Mouse (Mus musculus) frontal cortex, adult 2 months (tissue): Measurements from ENCODE around the gene Soga3. TPM values are rescaled to one million over a fixed set of nuclear protein-coding genes. Genes with fewer than 3 reads are reported as not detected.

ENCODE experiments used
- DNase-seq, 2 experiments: peaks; one replicate each; pipeline ENCODE4 v3.0.0; 2022; ENCODE audit warnings: low spot score in 1 of 2; ENCODE audit errors: extremely low spot score in 1 of 2
- polyA plus RNA-seq: library from polyadenylated mRNA; depleted of rRNA; stranded (reverse); fragments of >200 nt; gene quantifications from 2 replicates; pipeline ENCODE4 v1.2.3, GENCODE M21; 2012; rRNA removed

The Soga3 gene
- polyA plus RNA-seq, 1 experiment = 42.3 TPM

DNA sequence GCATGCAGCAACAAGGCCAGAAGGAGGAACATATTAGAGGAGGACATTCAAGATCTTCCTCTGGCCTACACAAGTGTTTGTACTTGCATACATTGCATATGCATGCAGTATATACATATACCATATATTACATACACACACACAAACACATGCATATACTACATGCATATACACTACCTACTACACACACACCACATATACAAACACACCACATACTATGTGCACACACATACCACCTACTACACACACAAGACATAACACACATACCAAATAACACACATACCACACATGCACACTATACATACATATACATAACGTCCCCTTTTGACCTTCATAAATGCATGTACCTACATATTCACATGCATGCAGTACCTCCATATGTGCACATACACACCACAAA lies 57.0 kb downstream of the Soga3 start:
- DNase-seq = no peak

DNA sequence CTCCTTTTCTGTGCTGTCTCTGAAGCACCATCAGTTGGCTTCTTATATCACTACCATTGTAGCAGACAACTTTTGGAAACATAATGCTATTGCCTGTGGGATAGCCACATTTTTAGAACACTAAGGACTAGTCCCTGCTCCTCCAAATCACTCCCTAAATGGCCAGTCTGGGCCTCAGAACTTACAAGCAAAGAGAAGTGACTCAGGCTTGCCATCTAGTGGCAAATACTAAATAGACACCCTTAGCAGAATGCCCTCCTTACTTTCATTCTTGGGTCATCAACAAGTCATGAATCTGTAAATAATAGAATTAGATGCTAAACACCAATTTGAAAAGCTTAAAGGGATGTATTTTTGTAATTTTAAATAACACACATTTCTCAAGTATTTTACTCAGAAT lies 63.1 kb downstream of the Soga3 start:
- peak in 1 of 2 experiments; percentile 79 for DNase-seq

DNA sequence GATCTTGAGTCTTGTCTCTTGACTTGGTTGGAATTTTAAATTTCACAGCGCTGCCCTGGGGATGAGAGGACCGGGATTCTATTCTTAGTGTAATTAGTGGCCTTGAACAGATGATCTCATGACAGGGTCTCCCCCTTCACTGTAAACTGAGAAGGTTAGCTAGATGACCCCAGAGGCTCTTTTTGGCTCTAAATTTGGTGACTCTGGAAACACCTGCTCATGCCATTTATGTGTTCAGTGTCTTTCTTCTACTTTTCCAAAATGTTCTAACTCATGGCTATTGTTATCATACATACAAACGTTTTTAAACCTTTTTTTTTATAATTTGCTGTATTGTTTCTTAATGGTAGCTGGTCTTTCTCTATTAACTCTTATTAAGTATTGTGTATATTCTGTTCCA lies 65.1 kb downstream of the Soga3 start:
- DNase-seq = no peak

DNA sequence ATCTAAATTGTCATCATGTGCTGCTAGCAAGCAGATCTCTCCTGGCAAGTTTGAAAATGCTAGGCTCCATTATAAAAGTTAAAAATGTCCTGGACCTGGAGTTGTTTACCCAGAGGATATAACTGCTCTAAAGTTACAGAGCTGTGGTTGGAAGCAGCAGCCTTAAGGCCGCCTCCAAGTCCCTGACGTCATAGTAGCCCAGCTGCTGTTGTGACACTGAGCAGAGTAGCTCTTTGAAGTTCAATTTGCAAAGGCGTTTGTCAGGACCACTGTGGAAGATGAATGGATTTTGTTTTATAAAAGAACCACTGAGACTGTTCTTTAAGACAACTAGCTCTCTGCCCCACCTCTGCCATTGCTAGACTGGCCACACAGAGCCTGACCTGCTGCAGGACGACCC lies 67.8 kb downstream of the Soga3 start, which contains the start of gene 9330159F19Rik:
TSS of gene 9330159F19Rik (plus strand) at position 154 of the 400 bp plus-strand sequence.
- DNase-seq = peak in 1 of 2 experiments; percentile 68

DNA sequence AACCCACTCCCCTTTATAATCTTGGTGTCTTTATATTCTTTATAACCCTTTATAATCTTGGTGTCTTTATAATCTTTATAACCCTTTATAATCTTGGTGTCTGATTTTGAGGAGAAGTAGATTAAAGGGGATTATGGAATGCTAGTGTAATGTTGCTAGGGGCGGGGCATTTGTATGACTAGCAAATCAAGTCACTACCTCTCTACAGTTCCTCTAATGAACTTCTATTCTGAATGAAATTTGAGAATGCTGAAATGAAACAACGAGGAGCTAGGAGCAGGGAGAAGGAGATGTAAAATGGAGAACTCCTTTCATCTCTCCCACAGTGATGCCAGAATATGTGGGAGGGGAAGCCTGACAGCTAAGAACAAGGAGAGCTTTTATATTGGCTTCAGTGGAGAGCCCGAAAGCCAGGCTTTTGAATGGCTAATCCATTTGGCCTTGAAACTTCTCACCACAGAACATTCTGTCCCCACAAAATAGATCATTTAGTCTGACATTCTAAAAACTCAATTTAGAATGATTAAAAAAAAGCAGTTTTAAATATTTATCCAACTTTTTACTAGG lies 70.0 kb downstream of the Soga3 start:
- DNase-seq = peak; percentile 58 to 72

DNA sequence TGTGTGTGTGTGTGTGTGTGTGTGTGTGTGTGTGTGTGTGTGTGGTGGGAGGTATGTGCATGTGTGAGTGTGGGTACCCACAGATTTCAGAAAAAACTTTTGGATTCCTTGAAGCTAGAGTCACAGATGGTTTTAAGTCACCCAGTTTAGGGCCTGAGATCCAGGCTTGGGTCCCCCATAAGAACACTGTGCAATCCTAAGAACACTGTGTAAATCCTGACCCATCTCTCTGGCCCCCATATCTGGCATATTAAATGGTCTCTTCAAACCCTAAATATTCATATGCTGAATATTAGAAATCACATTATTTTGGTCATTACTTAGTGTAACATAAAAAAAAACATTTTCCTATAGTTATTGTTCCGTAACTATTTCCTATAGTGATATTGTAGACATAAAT lies 73.3 kb downstream of the Soga3 start:
- no peak for DNase-seq

DNA sequence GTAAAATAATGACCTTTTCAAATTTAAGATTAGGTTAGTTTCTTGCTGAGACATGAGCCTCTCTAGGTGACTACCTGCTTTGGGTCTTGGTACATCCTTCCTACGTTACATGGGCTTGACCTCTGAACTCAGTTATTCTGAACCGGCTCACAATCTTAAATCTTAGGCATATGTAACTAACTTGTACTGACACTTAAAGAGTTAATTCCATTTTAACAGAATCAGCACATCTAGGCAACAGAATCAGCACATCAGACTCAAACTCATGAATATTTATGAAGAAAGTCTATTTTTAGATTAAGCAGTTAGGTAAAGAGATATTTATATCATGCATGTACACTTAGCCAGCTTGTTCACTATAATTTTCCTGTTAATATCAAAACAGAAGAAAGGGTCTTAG lies 73.8 kb downstream of the Soga3 start:
- no peak for DNase-seq

DNA sequence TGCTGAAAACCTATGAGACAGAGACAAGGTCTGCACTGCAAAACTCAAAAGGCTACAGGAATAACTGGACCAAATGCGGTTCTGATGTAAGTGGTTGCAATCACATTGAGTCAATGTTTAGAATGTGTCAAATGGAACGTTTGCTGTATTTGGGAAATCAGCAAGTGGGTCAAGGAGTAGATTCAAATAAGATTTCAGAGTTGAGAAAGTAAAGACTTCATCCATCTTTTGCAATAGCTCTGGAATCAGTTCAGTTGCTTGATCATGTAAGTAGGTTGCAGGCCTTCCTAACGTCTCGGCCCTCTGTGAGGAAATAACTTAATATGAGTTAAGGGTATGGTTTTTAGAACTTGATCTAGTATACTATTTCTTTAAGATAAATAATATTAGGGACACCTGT lies 81.7 kb downstream of the Soga3 start:
- no peak for DNase-seq

DNA sequence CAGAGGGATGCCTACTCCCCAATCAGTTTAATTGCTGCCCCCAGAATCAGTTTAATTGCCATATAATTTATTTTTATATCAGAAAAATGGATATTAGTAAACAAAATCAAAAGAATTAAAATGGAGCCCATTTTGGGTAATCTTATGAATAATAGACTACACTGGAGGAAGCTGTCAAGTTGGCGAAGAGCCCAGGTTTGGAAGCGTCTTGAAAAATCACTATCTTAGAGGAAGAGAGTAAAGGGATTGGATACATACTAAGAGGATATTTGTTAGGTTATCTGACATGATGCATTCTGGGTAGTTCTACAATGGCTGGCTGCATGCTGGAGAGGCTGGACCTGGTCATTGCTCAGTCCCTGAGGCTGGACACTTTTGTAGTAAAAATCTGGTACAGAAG lies 87.6 kb downstream of the Soga3 start:
- no peak for DNase-seq

Other genes with a start within 250 kb of the Soga3 start
- gene 2310057J18Rik, start 157.5 kb upstream of the Soga3 start, polyA plus RNA-seq = not detected in 2 replicates
- 6.8 and 9.3 TPM in 2 replicates for gene Gm49353, start 55.1 kb downstream of the Soga3 start, polyA plus RNA-seq
- gene 9330159F19Rik, start 67.8 kb downstream of the Soga3 start, polyA plus RNA-seq = 56.4 and 60.4 TPM in 2 replicates
- gene Echdc1, start 169.3 kb downstream of the Soga3 start, polyA plus RNA-seq = 25.7 and 27.7 TPM in 2 replicates
- gene Rnf146, start 218.6 kb downstream of the Soga3 start, polyA plus RNA-seq = 85.7 and 89.7 TPM in 2 replicates